Mouse (Mus musculus): ENCODE data around the gene Ints12. TPM values are rescaled to one million over a fixed set of nuclear protein-coding genes. Genes with fewer than 3 reads are reported as not detected.
A peak's percentile ranks its signal among the peaks of the same experiment; 100 is the strongest.

The Ints12 gene
- total and polyA plus RNA-seq, 3 experiments, result 21.5 to 37.9 (median 36.2) TPM

DNA sequence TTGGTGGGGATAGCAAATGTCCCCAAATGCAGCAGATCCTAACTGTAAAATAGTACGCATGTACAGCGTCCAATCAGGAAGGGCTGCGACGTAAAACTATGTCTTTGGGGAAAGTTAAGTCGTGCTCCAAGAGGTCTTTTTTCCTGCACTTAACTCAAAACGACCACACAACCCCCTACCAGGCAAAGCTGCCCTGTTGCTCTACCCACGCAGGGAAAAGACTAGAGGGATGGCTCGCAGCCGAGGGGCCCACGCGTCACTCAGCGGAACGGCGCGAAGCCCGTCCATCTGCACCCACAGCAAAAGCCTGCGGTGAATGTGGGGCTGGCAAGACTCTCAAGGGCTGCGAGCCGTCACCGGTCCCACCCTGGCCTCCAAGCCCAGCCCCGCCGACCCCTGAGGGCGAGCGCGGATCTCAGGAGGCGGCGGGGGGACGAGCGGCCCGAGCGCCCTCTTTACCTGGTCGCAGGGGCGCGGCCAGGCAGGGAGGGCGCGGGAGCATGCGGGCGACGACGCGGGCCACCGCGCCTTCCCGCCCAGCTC, 448 bp upstream of the Ints12 start (continued):
- TF ChIP-seq POLR2AphosphoS2 (IDR thresholded peaks at IDR 0.05; ENCODE audit: low read depth, low read length) (peak; percentile 62; the same call in 1 of the 2 replicates), SMC3 (IDR thresholded peaks at IDR 0.05; ENCODE audit: low read depth, low read length) (no peak), UBTF (IDR thresholded peaks at IDR 0.05; ENCODE audit: low read depth, low read length) (no peak), JUND (conservative IDR thresholded peaks at IDR 0.05; ENCODE audit: low read depth, low read length) (no peak), USF1 (IDR thresholded peaks at IDR 0.05; ENCODE audit: low read depth, low read length) (no peak), ZKSCAN1 (IDR thresholded peaks at IDR 0.05; ENCODE audit: borderline replicate concordance, low read depth, low read length) (no peak), BHLHE40 (IDR thresholded peaks at IDR 0.05; ENCODE audit: low read depth, low read length) (no peak), ETS1 (conservative IDR thresholded peaks at IDR 0.05; ENCODE audit: low read depth, low read length) (no peak), RAD21 (IDR thresholded peaks at IDR 0.05; ENCODE audit: low read depth, low read length) (no peak), GABPA (IDR thresholded peaks at IDR 0.05; ENCODE audit: insufficient replicate concordance, low read depth, low read length) (no peak)

DNA sequence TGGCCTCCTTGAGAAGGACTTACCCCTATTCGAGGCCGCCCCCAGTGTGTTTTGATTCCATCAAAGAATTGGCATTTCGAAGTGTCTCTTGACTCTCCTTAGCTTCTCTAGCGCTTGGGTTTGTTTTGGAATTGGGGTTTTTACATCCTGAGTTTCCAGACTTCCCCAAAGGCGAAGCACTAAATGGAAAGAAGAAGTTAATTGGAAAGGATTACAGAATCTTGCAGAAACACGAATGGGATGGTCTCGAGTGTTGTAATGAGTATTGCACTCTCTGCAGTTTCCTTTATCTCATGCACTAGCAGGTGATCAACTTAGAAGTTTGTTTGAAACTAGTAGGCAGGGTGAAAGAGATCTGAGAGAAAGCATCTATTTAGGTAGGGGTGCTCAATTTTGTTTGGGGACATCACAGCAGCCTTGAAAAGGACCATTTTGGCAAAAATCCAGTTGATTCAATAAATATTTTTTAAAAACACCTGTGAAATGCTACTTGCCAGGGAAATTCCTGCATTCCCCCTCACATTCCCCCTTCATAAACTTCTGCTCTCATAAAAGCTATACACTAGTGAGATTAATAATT, 724 bp downstream of the Ints12 start:
- dilution Hi-C loops (cut with MboI; ENCODE audit: extremely low pct_ligation_motif_present, extremely low pct_unique_long_range_greater_than_20kb, low sequenced_read_pairs), result no loop called here
- TF ChIP-seq CHD1 (IDR thresholded peaks at IDR 0.05; ENCODE audit: low read depth, low read length), result peak; percentile 52; the same call in 1 of the 2 replicates
- TF ChIP-seq MAZ (IDR thresholded peaks at IDR 0.05; ENCODE audit: low read depth, low read length), result no peak
- H3K27me3 ChIP-seq (replicated peaks), result no peaks in the 10 kb centered on the region
- in situ Hi-C loops (cut with MboI; ENCODE audit: low pct_ligation_motif_present, low pct_unique_long_range_greater_than_20kb, low sequenced_read_pairs), result no loop called here
- peaks cover 3 to 25% of the 10 kb centered on the region in 2 experiments for H3K36me3 ChIP-seq (replicated peaks in 1 of 2; ENCODE audit: control insufficient read depth in 1 of 2, insufficient read depth in 1 of 2, low read length in 1 of 2)
- peaks cover 52% of the 10 kb centered on the region for H3K79me2 ChIP-seq (replicated peaks; ENCODE audit: control insufficient read depth, extremely low read depth, insufficient read depth, poor library complexity, severe bottlenecking)
- no peaks in the 10 kb centered on the region for H3K9me3 ChIP-seq (replicated peaks; ENCODE audit: low read length)
- H3K27ac ChIP-seq (ENCODE audit: insufficient read depth, low read depth), result peak overlapping the region; percentile 11
- peak overlapping the region; percentile 98 for H3K4me2 ChIP-seq (ENCODE audit: insufficient read depth, low read depth, poor library complexity, severe bottlenecking)
- H3K4me1 ChIP-seq (ENCODE audit: control insufficient read depth in 1 of 2, insufficient read depth in 2 of 2), result peaks cover 5 to 42% of the 10 kb centered on the region in 2 experiments
- H3K4me3 ChIP-seq (replicated peaks in 1 of 3; ENCODE audit: low read depth in 2 of 3, low read length in 2 of 3, poor library complexity in 1 of 3), result peak overlapping the region; percentile 73 to 94 (median 81)
- H3K9ac ChIP-seq (ENCODE audit: insufficient read depth, low read depth), result peak overlapping the region; percentile 77
- DNase-seq (ENCODE audit: extremely low read depth), result no peak

DNA sequence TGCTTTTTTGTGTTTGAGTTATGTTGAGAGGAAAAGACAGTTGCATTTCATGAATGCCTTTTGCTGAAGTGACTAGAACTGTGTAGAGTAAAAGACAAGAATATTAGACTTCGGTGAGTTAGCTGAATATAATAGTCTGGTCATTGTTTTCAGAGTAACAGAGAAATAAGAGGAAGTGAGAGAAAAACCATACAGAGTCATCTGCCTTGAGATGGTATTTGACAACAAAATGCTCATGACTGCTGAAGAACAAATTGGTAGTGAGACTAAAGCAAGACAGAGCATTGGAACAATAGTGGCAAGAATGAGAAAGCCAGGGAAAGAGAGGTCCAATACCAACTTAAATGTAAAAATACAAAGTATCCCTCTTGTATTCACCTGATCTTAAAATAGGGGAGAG, 1.3 kb downstream of the Ints12 start:
- Histone ChIP-seq H3K4me3 (replicated peaks in 1 of 3; ENCODE audit: low read depth in 2 of 3, low read length in 2 of 3, poor library complexity in 1 of 3) (peak overlapping the region; percentile 73 to 94 (median 81)), H3K9me3 (replicated peaks; ENCODE audit: low read length) (no peaks in the 10 kb centered on the region), H3K27ac (ENCODE audit: insufficient read depth, low read depth) (no peak overlapping the region), H3K9ac (ENCODE audit: insufficient read depth, low read depth) (peak overlapping the region; percentile 77), H3K4me1 (ENCODE audit: control insufficient read depth in 1 of 2, insufficient read depth in 2 of 2) (peaks cover 5 to 42% of the 10 kb centered on the region in 2 experiments), H3K79me2 (replicated peaks; ENCODE audit: control insufficient read depth, extremely low read depth, insufficient read depth, poor library complexity, severe bottlenecking) (peaks cover 48% of the 10 kb centered on the region), H3K4me2 (ENCODE audit: insufficient read depth, low read depth, poor library complexity, severe bottlenecking) (peak overlapping the region; percentile 98), H3K36me3 (replicated peaks in 1 of 2; ENCODE audit: control insufficient read depth in 1 of 2, insufficient read depth in 1 of 2, low read length in 1 of 2) (peaks cover 6 to 31% of the 10 kb centered on the region in 2 experiments), H3K27me3 (replicated peaks) (no peaks in the 10 kb centered on the region)
- peak; percentile 63 for DNase-seq (ENCODE audit: extremely low read depth)
- in situ Hi-C loops (cut with MboI; ENCODE audit: low pct_ligation_motif_present, low pct_unique_long_range_greater_than_20kb, low sequenced_read_pairs) (no loop called here), dilution Hi-C loops (cut with MboI; ENCODE audit: extremely low pct_ligation_motif_present, extremely low pct_unique_long_range_greater_than_20kb, low sequenced_read_pairs) (no loop called here)
- TF ChIP-seq ELF1 (IDR thresholded peaks at IDR 0.05; ENCODE audit: low read depth, low read length) (no peak), CHD1 (IDR thresholded peaks at IDR 0.05; ENCODE audit: low read depth, low read length) (no peak), MAZ (IDR thresholded peaks at IDR 0.05; ENCODE audit: low read depth, low read length) (no peak), NRF1 (IDR thresholded peaks at IDR 0.05; ENCODE audit: low read depth, low read length) (no peak), RAD21 (IDR thresholded peaks at IDR 0.05; ENCODE audit: low read depth, low read length) (no peak), IRF4 (IDR thresholded peaks at IDR 0.05; ENCODE audit: low read depth, low read length) (peak; percentile 86), CHD2 (IDR thresholded peaks at IDR 0.05; ENCODE audit: low read length) (no peak), TCF12 (IDR thresholded peaks at IDR 0.05; ENCODE audit: low read depth, low read length) (no peak), UBTF (IDR thresholded peaks at IDR 0.05; ENCODE audit: low read depth, low read length) (no peak), TBP (conservative IDR thresholded peaks at IDR 0.05; ENCODE audit: low read depth, low read length) (0 out of 2 replicates have a peak, but pooled peaks have one; percentile 28), EP300 (IDR thresholded peaks at IDR 0.05; ENCODE audit: low read length) (peak; percentile 80), GABPA (IDR thresholded peaks at IDR 0.05; ENCODE audit: insufficient replicate concordance, low read depth, low read length) (no peak), RCOR1 (conservative IDR thresholded peaks at IDR 0.05; ENCODE audit: low read depth, low read length) (no peak), POLR2A (IDR thresholded peaks at IDR 0.05; ENCODE audit: low read depth, low read length) (no peak), BHLHE40 (IDR thresholded peaks at IDR 0.05; ENCODE audit: low read depth, low read length) (peak; percentile 29; the same call in 1 of the 2 replicates), POLR2AphosphoS2 (IDR thresholded peaks at IDR 0.05; ENCODE audit: low read depth, low read length) (no peak), NELFE (IDR thresholded peaks at IDR 0.05; ENCODE audit: low read depth, low read length) (no peak), E2F4 (IDR thresholded peaks at IDR 0.05; ENCODE audit: insufficient replicate concordance, low read depth, low read length) (no peak), SIN3A (IDR thresholded peaks at IDR 0.05; ENCODE audit: low read length) (no peak), HCFC1 (IDR thresholded peaks at IDR 0.05; ENCODE audit: low read depth, low read length) (no peak)
